ENCODE assay signal across 8 mouse cellular contexts in genomic region chr7:126975893-126975949, GRCm38 (mm10). TPM values are rescaled to one million over a fixed set of nuclear protein-coding genes. Genes with fewer than 3 reads are reported as not detected.
A peak's percentile ranks its signal among the peaks of the same experiment; 100 is the strongest.
DNase-seq lines count a peak whose midpoint lies in the region; ATAC-seq and TF ChIP-seq lines count a peak whose summit lies in the region.

TSS of gene Cdipt (plus strand) at chr7:126975914.

- peak within 1 kb of the TSS; percentile 87 for H3K9ac ChIP-seq in kidney, postnatal 0 days (ENCODE audit: low read depth, low read length)
- peak within 1 kb of the TSS; percentile 97 for H3K9ac ChIP-seq in midbrain, embryonic 12.5 days (replicated peaks)

- 0% methylated on average over 1 of the region's 1 CpGs for WGBS in kidney, postnatal 0 days
- 3% methylated on average over 1 of the region's 1 CpGs for whole genome bisulfite sequencing in bone marrow, adult 2 months
- 0% methylated on average over 1 of the region's 1 CpGs for WGBS in large intestine, adult 2 months
- WGBS in midbrain, embryonic 12.5 days = 0% methylated on average over 1 of the region's 1 CpGs

- no peak for TF ChIP-seq POLR2A in bone marrow, adult 2 months (IDR thresholded peaks at IDR 0.05; ENCODE audit: borderline replicate concordance, control insufficient read depth, low read depth, low read length)

- 0 out of 2 replicates have a peak, but pooled peaks cover 4% of the 10 kb centered on the region for H3K4me1 ChIP-seq in kidney, postnatal 0 days (replicated peaks; ENCODE audit: insufficient read depth, low read length)
- peaks cover 2% of the 10 kb centered on the region; the same call in 1 of the 2 replicates for H3K4me1 ChIP-seq in bone marrow, adult 2 months (ENCODE audit: control insufficient read depth, insufficient read depth, low read length)
- peaks cover 7% of the 10 kb centered on the region for H3K4me1 ChIP-seq in midbrain, embryonic 12.5 days

- no peaks in the 10 kb centered on the region for H3K9me3 ChIP-seq in kidney, postnatal 0 days (replicated peaks; ENCODE audit: low read length)
- no peaks in the 10 kb centered on the region for H3K9me3 ChIP-seq in midbrain, embryonic 12.5 days

- H3K27me3 ChIP-seq in kidney, postnatal 0 days (ENCODE audit: insufficient read depth, low read length) = no peaks in the 10 kb centered on the region
- no peaks in the 10 kb centered on the region; the same call in 1 of the 2 replicates for H3K27me3 ChIP-seq in midbrain, embryonic 12.5 days

- peak within 1 kb of the TSS; percentile 68 for H3K4me2 ChIP-seq in kidney, postnatal 0 days (ENCODE audit: low read length)
- H3K4me2 ChIP-seq in midbrain, embryonic 12.5 days (replicated peaks) = peak within 1 kb of the TSS; percentile 88

- H3K27ac ChIP-seq in kidney, postnatal 0 days = peak within 1 kb of the TSS; percentile 95
- H3K27ac ChIP-seq in bone marrow, adult 2 months (ENCODE audit: control insufficient read depth, insufficient read depth, low read depth, low read length, poor library complexity) = peak within 1 kb of the TSS; percentile 96
- peak within 1 kb of the TSS; percentile 96 for H3K27ac ChIP-seq in midbrain, embryonic 12.5 days (replicated peaks)

- no peak for ATAC-seq in kidney, postnatal 0 days (replicated peaks; ENCODE audit: low FRiP score, low read depth)
- ATAC-seq in midbrain, embryonic 12.5 days (ENCODE audit: low FRiP score, low read depth) = no peak

- peaks cover 20% of the 10 kb centered on the region for H3K36me3 ChIP-seq in kidney, postnatal 0 days (ENCODE audit: insufficient read depth, low read length)
- H3K36me3 ChIP-seq in midbrain, embryonic 12.5 days = peaks cover 37% of the 10 kb centered on the region

- H3K4me3 ChIP-seq in kidney, postnatal 0 days (replicated peaks; ENCODE audit: low read depth, low read length) = peak within 1 kb of the TSS; percentile 73
- H3K4me3 ChIP-seq in bone marrow, adult 2 months (replicated peaks; ENCODE audit: control insufficient read depth, low read depth, low read length) = peak within 1 kb of the TSS; percentile 87
- H3K4me3 ChIP-seq in midbrain, embryonic 12.5 days = peak within 1 kb of the TSS; percentile 97

- TF ChIP-seq CTCF in kidney, postnatal 0 days (IDR thresholded peaks at IDR 0.05; ENCODE audit: low read depth) = no peak
- no peak for TF ChIP-seq CTCF in bone marrow, adult 2 months (IDR thresholded peaks at IDR 0.05; ENCODE audit: control insufficient read depth, insufficient read depth, low read length)

- no peak for DNase-seq in kidney, postnatal 0 days (ENCODE audit: low spot score)
- DNase-seq in kidney, postnatal 25 days = no peak
- no peak for DNase-seq in gastrocnemius, postnatal 4 days (ENCODE audit: low spot score in 2 of 2)
- no peak for DNase-seq in large intestine, adult 2 months (ENCODE audit: low read depth, low spot score)
- no peak for DNase-seq in cerebellum, adult 9-10 months
- no peak for DNase-seq in yolk sac, embryonic 10.5 days (ENCODE audit: low spot score)

RNA-seq across cellular contexts. Expression of gene Cdipt, which starts in this region (rescaled TPM):
- 118 and 120 TPM in 2 replicates for polyA plus RNA-seq in kidney, postnatal 0 days (2015; fragmentation: Nextera tagmentation; extraction: Ambion mirVana)
- polyA plus RNA-seq in bone marrow, adult 2 months (2011; ENCODE audit: insufficient read depth, insufficient read length, low replicate concordance, missing spikeins) = 51.4 and 89.1 TPM in 2 replicates
- total RNA-seq in gastrocnemius, postnatal 4 days (2021) = 10 to 100 TPM; 43.1 to 48.0 TPM
- polyA plus RNA-seq in large intestine, adult 2 months (2012; rRNA removed) = 324 and 348 TPM in 2 replicates
- polyA plus RNA-seq in midbrain, embryonic 12.5 days (2016; fragmentation: Nextera tagmentation; extraction: Ambion mirVana) = 81.1 and 87.2 TPM in 2 replicates
